Mouse (Mus musculus) heart, embryonic 12.5 days (tissue): Measurements from ENCODE around the gene Slit1. TPM values are rescaled to one million over a fixed set of nuclear protein-coding genes. Genes with fewer than 3 reads are reported as not detected.

ENCODE experiments used
- ATAC-seq: fragments of 200-750 bp; cut with Nextera tagmentation; 2 replicates; pipeline ENCODE4 v1.8.0; 2017; ENCODE audit warnings: moderate TSS enrichment, moderate library complexity; ENCODE audit not compliant: insufficient number of reproducible peaks, low FRiP score
- H3K27ac ChIP-seq: fragments of 300-500 bp; sonication (generic); 2 replicates; pipeline ENCODE4 v1.5.1; 2016; ENCODE audit warnings: mild to moderate bottlenecking, moderate library complexity; ENCODE audit not compliant: poor library complexity, severe bottlenecking
- H3K27me3 ChIP-seq: fragments of 300-500 bp; sonication (generic); replicated peaks from 2 replicates; pipeline ENCODE4 v1.6.1; 2016; ENCODE audit warnings: mild to moderate bottlenecking, moderate library complexity
- H3K36me3 ChIP-seq: fragments of 300-500 bp; sonication (generic); 2 replicates; pipeline ENCODE4 v1.6.1; 2016; ENCODE audit warnings: mild to moderate bottlenecking, moderate library complexity
- H3K4me1 ChIP-seq: fragments of 300-500 bp; sonication (generic); replicated peaks from 2 replicates; pipeline ENCODE4 v1.6.1; 2016; ENCODE audit warnings: mild to moderate bottlenecking
- H3K4me2 ChIP-seq: fragments of 300-500 bp; sonication (generic); 2 replicates; pipeline ENCODE4 v1.6.1; 2016; ENCODE audit warnings: mild to moderate bottlenecking, moderate library complexity
- H3K4me3 ChIP-seq: fragments of 300-500 bp; sonication (generic); 2 replicates; pipeline ENCODE4 v1.5.1; 2016; ENCODE audit warnings: mild to moderate bottlenecking
- H3K9ac ChIP-seq: fragments of 300-500 bp; sonication (generic); 2 replicates; pipeline ENCODE4 v1.6.1; 2016; ENCODE audit warnings: mild to moderate bottlenecking, moderate library complexity
- H3K9me3 ChIP-seq: fragments of 300-500 bp; sonication (generic); replicated peaks from 2 replicates; pipeline ENCODE4 v1.6.1; 2016; ENCODE audit warnings: mild to moderate bottlenecking, moderate library complexity
- WGBS: fragments of 180-500 bp; shearing (Covaris S2); methylation state at CpG from one replicate; pipeline ENCODE4 v1.1.7; 2016; 5-methylcytosine and 5-hydroxymethylcytosine counted together
- polyA plus RNA-seq: library from polyadenylated mRNA; unstranded; fragments of >200 nt; fragmentation: Nextera tagmentation; extraction: Ambion mirVana; gene quantifications from 2 replicates; pipeline ENCODE4 v1.2.1, GENCODE M21; 2016

The Slit1 gene
- polyA plus RNA-seq, 1 experiment from 2014 or later, result 0.13 TPM

- H3K4me2 ChIP-seq, result no peak overlapping the region
- H3K36me3 ChIP-seq, result peaks cover 24% of the 10 kb centered on the region
- H3K27ac ChIP-seq, result no peak overlapping the region
- WGBS, result 87% methylated on average over 7 of the region's 7 CpGs
- no peaks in the 10 kb centered on the region for H3K9me3 ChIP-seq
- H3K27me3 ChIP-seq, result no peaks in the 10 kb centered on the region
- no peak for ATAC-seq
- no peak overlapping the region for H3K9ac ChIP-seq
- peaks cover 6% of the 10 kb centered on the region; the same call in 1 of the 2 replicates for H3K4me1 ChIP-seq
- H3K4me3 ChIP-seq, result no peak overlapping the region
These were observed 154.4 kb downstream of the Slit1 start for GRCm38 (mm10) chr19:41589026-41589425.

GRCm38 (mm10) chr19:41587431-41588222, 155.8 kb downstream of the Slit1 start:
- Histone ChIP-seq H3K4me2 (no peak overlapping the region), H3K36me3 (peaks cover 38% of the 10 kb centered on the region), H3K4me3 (no peak overlapping the region), H3K9ac (no peak overlapping the region), H3K27ac (no peak overlapping the region), H3K27me3 (no peaks in the 10 kb centered on the region), H3K4me1 (peaks cover 6% of the 10 kb centered on the region; the same call in 1 of the 2 replicates), H3K9me3 (no peaks in the 10 kb centered on the region)
- WGBS, result 84% methylated on average over 20 of the region's 20 CpGs
- ATAC-seq, result no peak

DNA sequence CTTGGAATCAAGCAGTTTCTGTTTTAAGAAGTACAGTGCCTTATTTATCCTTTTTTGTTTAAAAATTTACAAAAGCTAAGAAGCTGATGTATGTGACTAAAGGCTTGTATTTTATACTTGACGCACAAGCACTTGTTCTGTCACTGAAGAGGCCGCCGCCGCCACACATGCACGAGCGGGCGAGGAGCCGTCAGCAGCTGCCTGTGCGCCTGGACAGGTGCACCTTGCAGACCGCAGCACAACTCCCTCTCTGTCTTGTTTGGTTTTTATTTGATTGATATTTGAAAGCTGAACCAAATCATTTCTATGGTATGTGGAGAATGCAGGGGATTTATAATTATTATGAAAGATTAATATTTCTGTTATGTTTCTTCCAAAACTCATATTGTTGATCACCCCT, 156.7 kb downstream of the Slit1 start:
- Histone ChIP-seq H3K36me3 (peaks cover 46% of the 10 kb centered on the region), H3K4me1 (no peaks in the 10 kb centered on the region), H3K27ac (no peak overlapping the region), H3K4me2 (no peak overlapping the region), H3K9ac (no peak overlapping the region), H3K9me3 (no peaks in the 10 kb centered on the region), H3K4me3 (no peak overlapping the region), H3K27me3 (no peaks in the 10 kb centered on the region)
- no peak for ATAC-seq
- 94% methylated on average over 10 of the region's 10 CpGs for WGBS

- ATAC-seq, result no peak
- H3K4me2 ChIP-seq, result no peak overlapping the region
- WGBS, result 96% methylated on average over 5 of the region's 5 CpGs
- no peak overlapping the region for H3K27ac ChIP-seq
- peaks cover 47% of the 10 kb centered on the region for H3K36me3 ChIP-seq
- no peaks in the 10 kb centered on the region for H3K27me3 ChIP-seq
- no peak overlapping the region for H3K4me3 ChIP-seq
- H3K9ac ChIP-seq, result no peak overlapping the region
- H3K9me3 ChIP-seq, result no peaks in the 10 kb centered on the region
- H3K4me1 ChIP-seq, result no peaks in the 10 kb centered on the region
These were observed 160.4 kb downstream of the Slit1 start for GRCm38 (mm10) chr19:41582918-41583514.

GRCm38 (mm10) chr19:41581706-41582420, 161.6 kb downstream of the Slit1 start, which contains the start of gene Gm340:
Gm340 (plus strand) TSS chr19:41582370.
- Histone ChIP-seq H3K27me3 (no peaks in the 10 kb centered on the region), H3K9me3 (no peaks in the 10 kb centered on the region), H3K4me1 (no peaks in the 10 kb centered on the region), H3K9ac (no peak within 1 kb of the TSS), H3K4me2 (no peak within 1 kb of the TSS), H3K36me3 (peaks cover 47% of the 10 kb centered on the region), H3K4me3 (no peak within 1 kb of the TSS), H3K27ac (no peak within 1 kb of the TSS)
- 93% methylated on average over 23 of the region's 23 CpGs for WGBS
- ATAC-seq, result no peak

GRCm38 (mm10) chr19:41579311-41579920, 164.0 kb downstream of the Slit1 start:
- 85% methylated on average over 4 of the region's 4 CpGs for WGBS
- H3K4me1 ChIP-seq, result no peaks in the 10 kb centered on the region
- H3K4me3 ChIP-seq, result no peak overlapping the region
- H3K4me2 ChIP-seq, result no peak overlapping the region
- H3K27me3 ChIP-seq, result no peaks in the 10 kb centered on the region
- H3K9ac ChIP-seq, result no peak overlapping the region
- peaks cover 32% of the 10 kb centered on the region for H3K36me3 ChIP-seq
- ATAC-seq, result no peak
- no peaks in the 10 kb centered on the region for H3K9me3 ChIP-seq
- H3K27ac ChIP-seq, result no peak overlapping the region

- H3K9ac ChIP-seq, result no peak overlapping the region
- H3K27me3 ChIP-seq, result no peaks in the 10 kb centered on the region
- no peak overlapping the region for H3K27ac ChIP-seq
- no peak overlapping the region for H3K4me2 ChIP-seq
- ATAC-seq, result no peak
- H3K9me3 ChIP-seq, result no peaks in the 10 kb centered on the region
- no peaks in the 10 kb centered on the region for H3K4me1 ChIP-seq
- no peak overlapping the region for H3K4me3 ChIP-seq
- peaks cover 13% of the 10 kb centered on the region for H3K36me3 ChIP-seq
These were observed 165.9 kb downstream of the Slit1 start for GRCm38 (mm10) chr19:41577576-41577975.

- no peaks in the 10 kb centered on the region for H3K9me3 ChIP-seq
- no peak overlapping the region for H3K4me3 ChIP-seq
- H3K27me3 ChIP-seq, result no peaks in the 10 kb centered on the region
- ATAC-seq, result no peak
- no peak overlapping the region for H3K27ac ChIP-seq
- WGBS, result 91% methylated on average over 2 of the region's 2 CpGs
- H3K4me1 ChIP-seq, result 0 out of 2 replicates have a peak, but pooled peaks cover 3% of the 10 kb centered on the region
- no peak overlapping the region for H3K4me2 ChIP-seq
- no peaks in the 10 kb centered on the region for H3K36me3 ChIP-seq
- H3K9ac ChIP-seq, result no peak overlapping the region
These were observed 169.8 kb downstream of the Slit1 start for GRCm38 (mm10) chr19:41573700-41574099.

DNA sequence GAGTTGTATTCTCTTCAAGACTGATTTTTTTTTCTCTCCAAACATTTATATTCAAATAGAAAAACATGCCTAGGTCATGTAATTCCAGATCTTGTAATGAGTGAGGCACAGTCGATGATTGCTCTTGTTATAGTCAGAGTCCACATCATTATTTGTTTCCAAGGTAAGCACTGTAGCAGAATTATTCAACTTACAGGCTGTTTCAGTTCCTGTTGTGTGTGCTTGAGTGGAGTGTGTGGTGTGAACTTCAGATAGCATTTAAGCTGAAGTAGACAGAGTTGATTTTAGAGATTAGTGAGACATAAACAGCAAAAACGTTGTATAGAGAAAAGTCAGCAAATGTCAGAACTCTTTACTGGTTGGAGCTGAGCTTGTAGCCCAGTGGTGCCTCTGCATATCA, 174.7 kb downstream of the Slit1 start:
- Histone ChIP-seq H3K27ac (no peak overlapping the region), H3K4me3 (no peak overlapping the region), H3K36me3 (no peaks in the 10 kb centered on the region), H3K4me1 (0 out of 2 replicates have a peak, but pooled peaks cover 3% of the 10 kb centered on the region), H3K9me3 (no peaks in the 10 kb centered on the region), H3K27me3 (no peaks in the 10 kb centered on the region), H3K9ac (no peak overlapping the region), H3K4me2 (no peak overlapping the region)
- ATAC-seq, result no peak
- WGBS, result 72% methylated on average over 2 of the region's 2 CpGs

DNA sequence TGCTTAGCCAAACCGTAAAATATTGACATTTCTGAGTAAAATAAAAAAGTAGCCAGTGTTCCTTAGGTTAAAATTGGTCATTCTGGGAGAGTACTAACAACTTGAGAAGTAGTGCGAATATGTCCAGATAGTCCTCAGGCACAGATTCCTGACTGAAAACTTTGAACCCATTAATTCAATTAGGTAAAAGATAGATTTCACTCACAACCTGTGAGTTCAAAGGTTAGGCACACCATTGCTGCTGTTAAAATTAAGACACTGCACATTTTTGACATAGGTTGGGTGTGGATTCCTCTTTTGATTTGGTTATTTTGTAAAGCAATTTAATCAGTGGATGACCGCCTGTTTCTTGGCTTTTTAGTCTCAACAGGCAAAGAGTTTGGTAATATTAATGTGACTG, 182.6 kb downstream of the Slit1 start:
- Histone ChIP-seq H3K4me1 (0 out of 2 replicates have a peak, but pooled peaks cover 4% of the 10 kb centered on the region), H3K27me3 (no peaks in the 10 kb centered on the region), H3K4me2 (no peak overlapping the region), H3K36me3 (peaks cover 25% of the 10 kb centered on the region), H3K9ac (no peak overlapping the region), H3K27ac (no peak overlapping the region), H3K4me3 (no peak overlapping the region), H3K9me3 (no peaks in the 10 kb centered on the region)
- ATAC-seq, result no peak
- WGBS, result 92% methylated on average over 3 of the region's 3 CpGs
